Mouse (Mus musculus): ENCODE results near the gene Ugt2b36. TPM values are rescaled to one million over a fixed set of nuclear protein-coding genes. Genes with fewer than 3 reads are reported as not detected.

Gene Ugt2b36
- polyA plus RNA-seq, 1 experiment from 2014 or later = not detected

Other genes starting within 250 kb of the Ugt2b36 start
- gene Ugt2b34, start 185.6 kb downstream of the Ugt2b36 start, polyA plus RNA-seq (2014; fragmentation: Nextera tagmentation; extraction: Ambion mirVana) = 0.04 TPM in 1 of 2 replicates, not detected in the other
- gene Ugt2b1, start 166.0 kb downstream of the Ugt2b36 start, polyA plus RNA-seq (2014; fragmentation: Nextera tagmentation; extraction: Ambion mirVana) = not detected in 2 replicates
- gene Ugt2b35, start 91.7 kb downstream of the Ugt2b36 start, polyA plus RNA-seq (2014; fragmentation: Nextera tagmentation; extraction: Ambion mirVana) = not detected in 2 replicates
- gene Ugt2b5, start 47.8 kb upstream of the Ugt2b36 start, polyA plus RNA-seq (2014; fragmentation: Nextera tagmentation; extraction: Ambion mirVana) = not detected in 2 replicates
- gene Ugt2b37, start 162.2 kb upstream of the Ugt2b36 start, polyA plus RNA-seq (2014; fragmentation: Nextera tagmentation; extraction: Ambion mirVana) = not detected in 2 replicates
- not detected in 2 replicates for gene Ugt2a3, start 244.6 kb upstream of the Ugt2b36 start, polyA plus RNA-seq (2014; fragmentation: Nextera tagmentation; extraction: Ambion mirVana)

Data from hindbrain, embryonic 11.5 days (tissue).